Mouse (Mus musculus) R1 (cell line): ENCODE results near the gene Hist1h4k.
"Not testable (repeated sequence)": the region's sequence is repeated elsewhere in the genome, so short reads cannot be mapped to it uniquely, and the experiment has no call there.

ENCODE experiments used
- DNase-seq: peaks from one replicate; pipeline ENCODE4 v3.0.0-alpha.2; 2018; ENCODE audit warnings: low read depth, low spot score

The Hist1h4k gene

DNA sequence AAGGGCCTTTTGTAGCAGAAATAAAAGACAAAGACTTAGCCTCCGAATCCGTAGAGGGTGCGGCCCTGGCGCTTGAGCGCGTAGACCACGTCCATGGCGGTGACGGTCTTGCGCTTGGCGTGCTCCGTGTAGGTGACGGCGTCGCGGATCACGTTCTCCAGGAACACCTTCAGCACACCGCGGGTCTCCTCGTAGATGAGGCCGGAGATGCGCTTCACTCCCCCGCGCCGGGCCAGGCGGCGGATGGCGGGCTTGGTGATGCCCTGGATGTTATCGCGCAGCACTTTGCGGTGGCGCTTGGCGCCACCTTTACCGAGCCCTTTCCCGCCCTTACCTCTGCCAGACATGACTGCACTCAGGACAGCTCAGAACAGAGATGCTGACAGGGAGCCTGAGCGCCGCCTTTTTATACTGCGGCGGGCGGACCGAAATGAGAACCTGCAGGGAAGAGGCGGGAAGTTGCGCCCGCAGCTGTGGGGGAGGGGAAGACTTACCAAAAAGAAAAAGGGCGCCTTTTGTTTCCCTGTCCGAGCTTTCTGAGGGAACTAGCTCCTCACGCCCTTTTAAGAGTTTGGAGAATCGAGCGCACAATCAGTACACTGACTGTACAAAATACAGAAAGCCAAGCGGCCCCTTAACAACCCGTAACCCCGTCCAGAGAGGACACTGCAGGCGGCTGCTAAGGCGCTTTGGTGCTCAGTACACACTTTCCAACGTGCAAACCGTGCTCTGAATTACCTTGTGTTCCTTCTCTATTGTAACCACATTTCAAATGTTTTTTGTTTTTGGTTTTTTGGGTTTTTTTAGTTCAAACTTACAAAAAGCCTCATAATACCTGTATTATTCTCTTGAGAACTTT is at the start of gene Hist1h4k:
Gene Hist1h4k (minus strand): TSS at position 347 of the 859 bp plus-strand sequence.
- DNase-seq = peak; percentile 94

DNA sequence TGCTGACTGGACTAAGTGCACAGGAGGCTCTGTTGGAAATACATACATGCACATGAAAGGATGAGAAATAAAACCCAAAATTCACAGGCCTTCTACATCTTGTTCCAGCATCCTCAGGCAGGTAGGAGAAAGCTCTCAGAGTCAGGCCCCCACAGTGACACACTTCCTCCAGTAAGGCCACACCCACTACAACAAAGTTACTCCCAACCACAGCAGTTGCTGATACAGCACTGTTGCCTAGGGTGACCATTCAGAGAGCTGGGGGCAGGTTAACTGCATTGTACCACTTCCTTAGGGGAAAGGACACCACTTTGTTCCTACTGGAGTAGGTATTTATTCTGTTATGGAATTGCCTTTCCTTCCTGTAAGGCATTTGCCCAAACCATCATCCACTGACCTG is 46.9 kb upstream of the Hist1h4k start:
- DNase-seq = not testable (repeated sequence)

DNA sequence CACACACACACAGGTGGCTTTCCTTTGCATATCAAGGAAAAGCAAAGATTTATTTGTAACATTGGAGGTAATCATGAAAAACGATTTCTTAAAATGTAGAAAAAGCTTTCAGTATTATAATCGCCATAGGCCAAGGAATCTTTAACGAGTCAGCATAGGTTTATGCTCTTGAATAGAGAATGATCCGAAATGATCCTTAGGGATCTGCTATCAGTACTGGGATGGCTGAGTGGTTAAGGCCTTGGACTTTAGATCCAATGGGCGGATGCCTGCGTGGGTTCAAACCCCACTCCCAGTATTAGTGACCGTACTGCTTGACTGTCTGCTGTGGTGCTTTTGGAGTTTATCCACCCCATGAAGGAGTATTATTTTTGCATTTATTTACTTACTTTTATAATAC is 45.3 kb upstream of the Hist1h4k start:
- peak; percentile 71 for DNase-seq

DNA sequence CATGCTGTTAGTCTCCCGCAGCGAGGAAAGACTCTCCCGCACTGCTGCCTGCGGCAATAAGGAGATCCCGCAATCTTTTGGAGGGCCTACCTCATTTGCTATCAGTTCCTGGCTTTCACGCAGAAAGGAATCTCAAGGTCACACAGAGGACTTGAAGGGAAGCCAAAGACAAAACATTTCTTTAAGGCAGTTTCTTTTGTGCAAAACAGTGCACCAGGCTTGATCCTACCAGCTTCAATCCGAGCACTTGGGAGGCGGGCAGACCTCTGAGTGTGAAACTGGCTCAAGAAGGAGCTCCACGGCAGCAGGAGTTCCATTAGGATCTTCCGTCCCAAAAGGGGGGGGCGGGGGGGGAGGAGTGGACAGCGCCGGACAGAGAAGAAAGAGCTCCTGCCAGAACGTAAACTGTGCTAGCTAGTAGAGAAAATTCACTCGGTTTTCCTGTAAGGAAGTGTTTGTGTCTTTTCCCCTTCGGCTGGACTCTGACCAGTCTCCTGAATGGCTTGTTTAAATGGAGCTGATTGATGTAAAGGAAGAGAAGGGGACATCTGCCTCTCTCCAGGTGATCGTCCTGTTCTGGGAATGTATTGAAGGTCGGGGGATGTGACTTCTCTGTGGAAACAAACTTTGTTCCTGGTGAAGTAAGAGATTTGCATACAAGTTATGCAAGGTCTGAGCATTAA is 40.4 kb upstream of the Hist1h4k start:
- DNase-seq = peak; percentile 93

DNA sequence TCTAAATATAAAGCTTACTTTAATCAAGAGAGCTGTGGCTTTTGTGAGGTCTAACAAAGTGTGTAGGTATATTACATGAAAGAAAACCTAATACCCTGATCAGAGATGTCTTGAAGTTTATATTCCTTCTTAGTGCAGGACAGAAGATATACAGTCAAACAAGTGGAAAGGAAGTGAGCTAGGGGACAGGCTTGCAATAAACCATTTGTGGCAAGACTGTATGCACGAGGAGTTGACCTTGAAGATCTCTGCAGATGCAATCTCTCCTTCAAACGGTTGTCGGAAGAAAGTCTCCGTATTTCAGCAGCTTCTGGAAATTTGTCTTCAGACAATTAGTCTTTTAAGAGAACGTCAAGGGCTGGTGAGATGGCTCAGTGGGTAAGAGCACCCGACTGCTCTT is 39.6 kb upstream of the Hist1h4k start:
- peak; percentile 42 for DNase-seq

DNA sequence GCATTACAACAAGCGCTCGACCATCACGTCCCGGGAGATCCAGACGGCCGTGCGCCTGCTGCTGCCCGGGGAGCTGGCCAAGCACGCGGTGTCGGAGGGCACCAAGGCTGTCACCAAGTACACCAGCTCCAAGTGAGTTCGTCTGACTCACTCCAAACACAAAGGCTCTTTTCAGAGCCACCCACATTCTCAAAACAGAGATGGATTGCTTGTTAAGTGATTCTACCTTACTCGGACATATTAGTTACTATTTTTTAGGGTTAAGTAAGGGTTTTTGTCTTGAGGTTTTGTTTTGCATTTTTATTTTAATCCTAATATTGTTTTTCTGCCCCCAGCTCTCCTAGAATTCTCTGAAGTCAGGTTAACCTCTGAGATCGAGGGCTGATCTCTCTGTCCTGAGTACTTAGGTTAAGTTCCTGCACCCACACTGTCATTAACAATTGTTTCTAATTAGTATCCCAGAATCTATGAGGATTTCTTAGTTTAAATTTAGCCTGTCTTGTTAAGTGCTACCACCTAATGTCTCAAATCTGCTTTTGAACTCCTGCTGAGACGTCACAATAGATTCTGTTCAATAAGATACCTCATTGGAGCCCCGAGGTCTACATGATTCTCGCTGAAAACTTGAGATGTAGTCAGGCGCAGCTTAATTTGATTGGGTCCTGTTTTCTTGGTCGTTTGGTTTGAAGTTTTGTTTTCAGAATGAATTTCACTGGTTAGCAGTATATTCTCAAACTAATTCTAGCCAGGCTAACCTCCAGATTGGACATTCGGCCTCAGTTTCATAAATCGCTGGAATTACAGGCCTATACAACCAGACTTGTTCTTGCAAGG is 37.7 kb upstream of the Hist1h4k start:
- peak; percentile 70 for DNase-seq

DNA sequence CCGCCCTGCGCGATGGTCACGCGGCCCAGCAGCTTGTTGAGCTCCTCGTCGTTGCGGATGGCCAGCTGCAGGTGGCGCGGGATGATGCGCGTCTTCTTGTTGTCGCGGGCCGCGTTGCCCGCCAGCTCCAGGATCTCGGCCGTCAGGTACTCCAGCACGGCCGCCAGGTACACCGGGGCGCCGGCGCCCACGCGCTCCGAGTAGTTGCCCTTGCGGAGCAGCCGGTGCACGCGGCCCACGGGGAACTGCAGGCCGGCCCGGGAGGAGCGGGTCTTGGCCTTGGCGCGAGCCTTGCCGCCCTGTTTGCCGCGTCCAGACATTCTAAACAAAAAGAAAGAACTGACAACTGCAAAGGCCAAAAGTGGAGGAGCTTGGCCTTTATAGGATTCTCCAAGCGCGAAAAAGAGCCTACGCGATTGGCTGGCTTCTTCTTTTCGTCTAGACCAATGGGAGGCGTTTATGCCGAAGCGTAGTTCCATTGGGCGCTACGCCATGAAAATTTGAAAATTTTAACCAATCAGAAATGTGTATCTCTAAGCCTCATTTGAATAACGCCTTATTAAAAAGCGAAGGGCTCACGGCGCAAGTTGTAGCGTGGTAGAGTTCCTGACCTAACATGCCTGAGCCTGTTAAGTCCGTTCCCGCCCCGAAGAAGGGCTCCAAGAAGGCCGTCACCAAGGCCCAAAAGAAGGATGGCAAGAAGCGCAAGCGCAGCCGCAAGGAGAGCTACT is 36.8 kb upstream of the Hist1h4k start, which contains the start of the genes Hist1h2an and Hist1h2bp:
Gene Hist1h2an (minus strand): TSS at position 320 of the 731 bp plus-strand sequence.
Gene Hist1h2bp (plus strand): TSS at position 563 of the 731 bp plus-strand sequence.
- DNase-seq = peak; percentile 99

DNA sequence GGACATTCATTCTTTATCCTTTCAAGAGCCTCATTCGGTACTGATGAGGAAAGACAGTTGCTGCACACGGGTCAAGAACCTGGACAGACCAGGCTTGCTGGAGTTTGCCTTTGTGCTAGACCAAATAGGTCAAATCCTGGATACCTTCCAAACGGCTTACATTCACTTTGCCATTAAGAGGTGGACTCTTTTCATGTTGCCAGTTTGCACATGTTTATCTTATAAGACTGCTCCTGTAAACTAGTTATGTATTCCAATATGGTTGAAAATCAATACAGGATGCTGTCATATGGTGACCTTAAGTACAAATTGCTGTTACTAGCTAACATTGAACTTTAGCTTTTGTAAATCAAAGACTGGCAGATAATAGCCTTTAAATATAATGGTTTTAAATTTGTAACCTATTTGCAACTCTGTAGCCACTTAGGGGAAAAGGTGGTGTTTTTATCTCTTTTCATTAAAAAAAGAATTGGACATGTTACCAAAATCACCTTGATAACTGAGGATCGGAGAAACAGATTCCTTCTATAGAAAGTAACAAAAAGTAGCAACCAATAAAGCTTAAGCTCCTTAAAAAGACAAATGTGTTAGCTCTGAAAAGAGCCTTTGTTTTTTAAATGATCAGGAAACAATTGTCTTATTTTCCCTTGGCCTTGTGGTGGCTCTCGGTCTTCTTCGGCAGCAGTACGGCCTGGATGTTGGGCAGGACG is 36.0 kb upstream of the Hist1h4k start:
- DNase-seq = peak; percentile 72

DNA sequence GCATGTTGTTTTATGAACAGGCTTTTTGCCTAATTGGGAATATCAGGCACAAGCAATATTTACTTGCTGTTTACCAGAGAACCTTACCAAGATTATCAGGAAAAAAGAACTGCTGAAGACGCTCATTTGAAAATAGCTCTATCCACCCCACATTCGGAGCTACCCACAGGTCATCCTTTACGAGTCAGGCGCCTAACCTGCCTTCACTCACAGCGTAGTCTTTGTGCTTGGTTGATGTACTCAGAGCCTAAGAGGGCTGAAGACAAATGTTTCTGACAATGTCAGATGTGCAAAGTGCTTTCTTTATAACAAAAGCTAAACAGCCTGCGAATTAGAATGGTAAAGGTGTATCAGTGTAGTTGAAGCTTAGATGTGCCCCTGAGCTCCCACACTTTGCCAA is 34.0 kb upstream of the Hist1h4k start:
- no peak for DNase-seq

DNA sequence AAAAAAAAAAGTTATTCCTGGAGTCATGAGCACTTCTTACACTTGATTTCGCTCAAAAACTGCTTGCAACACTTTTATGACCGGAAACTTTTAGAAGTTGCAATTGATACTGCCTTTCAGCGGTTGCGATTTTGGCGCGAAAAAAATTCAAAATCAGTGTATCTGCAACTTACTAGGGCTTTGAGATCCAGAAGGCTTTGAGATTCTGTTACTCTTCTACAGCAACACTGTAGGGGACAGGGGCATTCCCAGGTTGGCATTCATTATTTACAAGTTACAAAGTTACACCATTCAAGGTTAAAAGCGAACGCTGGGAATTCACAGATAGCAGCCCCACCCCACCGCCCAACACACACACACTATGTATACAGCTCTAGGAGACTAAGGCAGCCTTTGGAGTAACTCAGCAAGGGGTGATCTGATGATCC is 33.4 kb upstream of the Hist1h4k start:
- DNase-seq = peak; percentile 82

DNA sequence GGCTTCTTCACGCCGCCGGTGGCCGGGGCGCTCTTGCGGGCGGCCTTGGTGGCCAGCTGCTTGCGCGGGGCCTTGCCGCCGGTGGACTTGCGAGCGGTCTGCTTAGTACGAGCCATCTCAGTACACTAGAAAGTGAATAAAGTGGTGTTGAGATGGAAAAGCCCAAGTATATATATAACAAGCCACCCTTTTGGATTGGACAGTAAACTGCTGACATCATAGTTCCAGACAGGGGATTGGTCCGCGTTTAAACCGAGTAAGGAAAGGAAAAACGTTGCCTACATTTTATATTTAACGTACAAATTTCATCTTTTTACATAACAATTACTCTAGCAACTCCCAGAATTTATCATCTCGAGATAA is 32.9 kb upstream of the Hist1h4k start, which contains the start of gene Hist1h3i:
Gene Hist1h3i (minus strand): TSS at position 116 of the 363 bp plus-strand sequence.
- peak; percentile 93 for DNase-seq

DNA sequence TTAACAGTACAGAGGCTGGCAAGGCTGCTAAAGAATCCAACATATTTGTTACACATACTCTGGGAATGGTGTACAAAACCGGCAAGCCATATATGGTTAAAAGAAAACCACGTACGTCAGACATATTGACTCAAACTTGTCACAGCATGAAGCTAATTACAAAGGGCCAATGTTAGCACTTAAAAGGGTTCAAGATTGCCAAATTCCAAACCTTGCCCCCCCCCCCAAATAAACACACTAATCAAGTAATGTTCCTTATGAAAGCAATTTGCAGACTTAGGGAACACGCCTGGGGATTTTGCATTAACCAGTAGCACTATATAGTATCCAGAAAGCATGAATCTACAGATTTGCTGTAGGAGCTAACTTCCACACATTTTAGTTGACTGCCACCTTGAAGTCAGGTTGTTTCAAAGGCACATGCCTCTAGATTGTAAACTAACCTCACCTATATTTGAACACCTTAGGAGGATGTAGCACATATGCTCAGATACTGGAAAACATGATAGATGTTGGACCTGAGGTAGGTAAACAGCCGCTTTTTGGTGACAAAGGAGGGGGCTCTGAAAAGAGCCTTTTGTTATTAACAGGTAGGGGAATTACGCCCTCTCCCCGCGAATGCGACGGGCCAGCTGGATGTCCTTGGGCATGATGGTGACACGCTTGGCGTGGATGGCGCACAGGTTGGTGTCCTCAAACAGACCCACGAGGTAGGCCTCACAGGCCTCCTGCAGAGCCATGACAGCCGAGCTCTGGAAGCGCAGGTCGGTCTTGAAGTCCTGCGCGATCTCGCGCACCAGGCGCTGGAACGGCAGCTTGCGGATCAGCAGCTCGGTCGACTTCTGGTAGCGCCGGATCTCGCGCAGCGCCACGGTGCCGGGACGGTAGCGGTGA is 32.3 kb upstream of the Hist1h4k start:
- DNase-seq = peak; percentile 78

DNA sequence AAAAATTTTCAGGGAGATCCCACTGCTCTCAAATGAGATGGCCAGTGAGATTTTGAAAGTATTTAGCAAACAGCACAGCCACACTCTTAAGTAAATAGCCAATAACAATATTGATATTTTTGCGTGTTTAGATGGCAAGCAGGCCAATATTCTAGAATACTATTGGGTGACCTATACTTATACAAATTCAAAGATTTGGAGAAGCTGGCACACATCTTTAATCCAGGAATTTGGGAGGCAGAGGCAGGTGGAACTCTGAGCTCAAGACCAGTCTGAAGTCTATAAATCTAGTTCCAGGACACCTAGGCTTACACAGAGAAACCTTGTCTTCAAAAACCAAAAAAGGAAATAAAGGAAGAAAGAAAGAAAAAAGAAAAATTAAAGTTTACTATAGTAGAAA is 31.3 kb upstream of the Hist1h4k start:
- no peak for DNase-seq

DNA sequence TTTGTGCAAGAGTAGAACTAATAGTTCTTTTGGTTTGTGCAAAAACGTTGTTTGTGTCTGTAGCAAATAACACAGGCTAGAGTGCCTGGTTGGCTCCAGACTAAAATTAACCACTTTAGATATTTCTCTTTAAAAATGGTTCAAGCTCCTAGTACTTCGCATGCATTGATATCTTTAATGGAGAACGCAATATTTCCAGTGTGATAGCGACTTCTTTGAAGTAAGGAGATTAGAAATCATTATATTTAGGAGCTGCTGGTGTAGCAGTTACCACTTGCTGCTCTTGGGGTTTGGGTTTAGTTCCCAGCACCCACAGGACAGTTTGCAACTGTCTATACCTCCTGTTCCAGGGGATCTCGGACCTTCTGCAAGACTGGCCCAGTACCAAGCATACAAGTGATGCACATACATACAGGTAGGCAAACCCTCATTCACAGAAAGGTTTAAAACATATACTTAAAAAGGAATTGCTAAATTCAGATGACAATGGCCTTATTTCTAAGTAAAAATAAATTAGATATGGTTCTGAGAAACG is 30.8 kb upstream of the Hist1h4k start:
- DNase-seq = no peak

DNA sequence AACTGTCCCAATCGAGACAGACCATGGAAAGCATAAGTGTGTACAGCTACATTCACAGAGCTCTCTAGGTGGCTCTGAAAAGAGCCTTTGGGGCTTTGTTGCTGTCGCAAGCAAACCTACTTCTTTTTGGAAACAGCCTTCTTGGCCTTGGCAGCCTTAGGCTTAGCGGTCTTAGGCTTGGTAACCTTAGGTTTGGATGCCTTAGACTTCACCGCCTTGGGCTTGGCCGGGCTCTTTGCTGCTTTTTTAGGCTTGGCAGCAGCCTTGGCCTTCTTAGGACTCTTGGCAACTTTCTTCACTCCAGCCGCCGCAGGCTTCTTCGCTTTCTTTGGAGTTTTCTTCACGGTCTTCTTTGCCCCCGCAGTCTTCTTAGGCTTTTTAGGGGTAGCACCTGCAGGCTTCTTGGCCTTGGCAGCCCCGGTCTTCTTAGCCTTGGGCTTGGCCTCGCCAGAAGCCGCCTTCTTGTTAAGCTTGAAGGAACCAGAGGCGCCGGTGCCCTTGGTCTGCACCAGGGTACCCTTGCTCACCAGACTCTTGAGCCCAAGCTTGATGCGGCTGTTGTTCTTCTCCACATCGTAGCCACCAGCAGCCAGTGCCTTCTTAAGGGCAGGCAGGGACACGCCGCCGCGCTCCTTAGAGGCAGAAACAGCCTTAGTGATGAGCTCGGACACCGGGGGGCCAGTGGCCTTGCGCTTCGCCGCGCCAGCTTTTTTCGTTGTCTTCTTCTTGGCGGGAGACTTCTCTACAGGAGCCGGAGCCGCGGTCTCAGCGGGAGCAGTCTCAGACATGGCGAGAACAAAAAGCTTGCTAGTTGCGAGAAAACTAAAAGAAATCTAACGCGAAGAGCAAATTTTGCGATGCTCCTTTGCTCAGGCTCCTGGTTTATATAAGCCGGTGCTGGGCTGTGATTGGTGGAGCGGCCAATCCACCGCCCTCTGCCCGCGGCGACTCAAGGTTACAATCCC is 29.7 kb upstream of the Hist1h4k start, which contains the start of gene Hist1h1b:
Gene Hist1h1b (minus strand): TSS at position 859 of the 965 bp plus-strand sequence.
- peak; percentile 87 for DNase-seq

DNA sequence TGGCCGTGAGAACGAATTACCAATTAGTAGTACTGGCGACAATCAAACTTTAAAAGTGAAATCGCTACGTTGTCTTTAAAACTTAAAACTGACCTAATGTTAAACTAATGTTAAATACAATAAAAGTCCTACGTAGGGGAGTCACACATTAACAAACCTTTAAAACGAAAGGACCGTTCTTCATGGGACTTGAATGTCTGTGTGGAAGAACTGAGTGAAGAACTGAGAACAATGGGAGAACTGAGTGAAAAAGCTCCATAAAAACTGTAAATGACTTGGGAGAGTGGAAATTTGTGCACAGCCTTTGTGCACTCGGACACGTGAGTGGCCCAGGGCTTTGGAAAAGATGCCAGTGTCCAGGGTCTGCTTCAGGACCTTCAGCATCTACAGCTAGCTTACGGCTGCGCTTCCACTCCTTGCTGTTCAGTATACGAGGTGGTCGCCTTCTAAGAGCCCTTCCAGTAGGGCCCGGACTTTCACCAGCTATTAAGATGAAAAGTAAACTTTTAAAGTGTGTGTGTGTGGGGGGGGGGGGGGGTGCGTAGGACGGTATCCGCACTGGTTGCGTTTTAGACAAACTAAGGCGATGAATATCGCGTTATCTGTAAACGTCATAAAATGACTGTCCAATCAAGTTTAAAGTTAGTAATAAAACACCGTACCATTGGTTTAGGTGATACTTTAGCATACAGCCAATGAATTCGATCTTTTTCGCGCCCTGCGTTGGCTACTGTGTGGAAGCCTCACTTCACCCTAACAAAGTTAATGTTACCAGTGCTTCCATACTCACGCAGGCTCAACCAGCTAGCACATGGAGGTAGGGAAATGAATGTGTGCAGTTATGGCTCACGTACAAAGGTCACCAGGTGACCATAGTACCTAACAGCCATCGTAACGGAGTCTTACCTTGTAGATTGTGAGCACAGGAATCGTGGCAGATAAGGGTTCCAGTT is 28.8 kb upstream of the Hist1h4k start:
- DNase-seq = peak; percentile 94

DNA sequence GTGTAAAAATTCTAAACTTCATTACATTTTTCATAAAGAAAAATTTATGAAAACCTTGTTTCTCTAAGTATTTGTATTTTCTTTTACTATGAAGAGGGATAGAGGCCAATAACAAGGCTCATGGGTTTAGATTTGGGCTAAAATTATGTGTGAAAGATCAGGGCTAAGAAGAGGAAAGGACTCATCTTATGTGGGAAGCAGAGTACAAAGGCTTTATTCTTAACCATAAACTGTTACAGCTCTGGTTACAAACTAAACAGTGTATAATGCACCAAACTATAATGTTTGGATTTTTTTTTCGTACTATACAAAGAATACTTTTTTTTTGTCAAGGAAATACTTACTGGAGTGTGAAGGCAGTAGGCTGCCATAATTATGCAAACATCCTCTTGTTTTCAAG is 5.4 kb upstream of the Hist1h4k start:
- DNase-seq = no peak
